Mouse (Mus musculus): Measurements from ENCODE around the gene Ptpdc1.
A peak's percentile ranks its signal among the peaks of the same experiment; 100 is the strongest.

Gene Ptpdc1

DNA sequence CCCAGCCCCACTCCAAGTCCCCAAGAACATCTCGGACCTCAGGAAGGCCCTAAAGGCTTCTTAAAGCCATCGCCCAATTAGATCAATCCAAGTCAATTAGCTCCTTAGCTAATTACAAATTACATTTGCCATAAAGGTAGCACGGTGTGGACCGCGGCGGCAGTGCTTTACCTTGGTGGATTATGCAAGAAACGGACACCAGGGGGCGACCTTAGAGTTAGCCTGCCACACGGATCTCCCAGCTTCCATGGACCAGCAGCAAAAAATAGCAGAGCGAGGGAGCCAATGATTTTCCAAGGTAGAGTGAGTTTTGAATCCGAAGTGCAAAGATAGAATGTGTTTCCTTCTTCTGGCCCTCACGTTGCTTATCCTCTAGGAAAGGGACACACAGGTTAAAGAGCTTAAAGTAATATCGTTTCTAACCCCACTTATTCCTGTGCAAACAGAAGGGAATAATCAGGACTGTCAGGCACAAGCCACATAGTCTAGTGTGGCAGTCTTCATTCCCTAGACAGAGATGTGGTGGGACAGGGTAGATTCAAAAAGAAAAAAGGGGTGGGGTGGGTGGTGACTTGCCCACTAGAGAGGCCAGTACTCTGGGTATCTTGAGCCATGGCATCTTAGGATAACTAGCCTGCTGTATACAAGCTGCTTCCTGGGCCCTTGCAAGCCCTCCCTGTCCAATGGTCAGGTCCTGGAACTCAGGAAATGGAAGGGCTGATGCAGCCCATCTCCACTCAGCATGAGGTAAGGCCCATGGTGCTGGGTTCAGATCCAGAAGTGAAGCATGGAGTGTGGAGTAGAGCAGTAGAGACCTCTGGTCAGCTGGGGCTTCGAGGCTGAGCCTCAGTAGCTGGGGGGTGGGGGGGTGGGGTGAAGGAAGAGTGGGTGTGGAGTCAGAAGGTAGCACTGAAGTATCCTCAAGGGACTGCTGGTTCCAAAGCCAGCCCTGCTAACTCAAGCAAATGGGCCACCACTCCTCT lies 28.6 kb upstream of the Ptpdc1 start:
- DNase-seq, result peak; percentile 84

DNA sequence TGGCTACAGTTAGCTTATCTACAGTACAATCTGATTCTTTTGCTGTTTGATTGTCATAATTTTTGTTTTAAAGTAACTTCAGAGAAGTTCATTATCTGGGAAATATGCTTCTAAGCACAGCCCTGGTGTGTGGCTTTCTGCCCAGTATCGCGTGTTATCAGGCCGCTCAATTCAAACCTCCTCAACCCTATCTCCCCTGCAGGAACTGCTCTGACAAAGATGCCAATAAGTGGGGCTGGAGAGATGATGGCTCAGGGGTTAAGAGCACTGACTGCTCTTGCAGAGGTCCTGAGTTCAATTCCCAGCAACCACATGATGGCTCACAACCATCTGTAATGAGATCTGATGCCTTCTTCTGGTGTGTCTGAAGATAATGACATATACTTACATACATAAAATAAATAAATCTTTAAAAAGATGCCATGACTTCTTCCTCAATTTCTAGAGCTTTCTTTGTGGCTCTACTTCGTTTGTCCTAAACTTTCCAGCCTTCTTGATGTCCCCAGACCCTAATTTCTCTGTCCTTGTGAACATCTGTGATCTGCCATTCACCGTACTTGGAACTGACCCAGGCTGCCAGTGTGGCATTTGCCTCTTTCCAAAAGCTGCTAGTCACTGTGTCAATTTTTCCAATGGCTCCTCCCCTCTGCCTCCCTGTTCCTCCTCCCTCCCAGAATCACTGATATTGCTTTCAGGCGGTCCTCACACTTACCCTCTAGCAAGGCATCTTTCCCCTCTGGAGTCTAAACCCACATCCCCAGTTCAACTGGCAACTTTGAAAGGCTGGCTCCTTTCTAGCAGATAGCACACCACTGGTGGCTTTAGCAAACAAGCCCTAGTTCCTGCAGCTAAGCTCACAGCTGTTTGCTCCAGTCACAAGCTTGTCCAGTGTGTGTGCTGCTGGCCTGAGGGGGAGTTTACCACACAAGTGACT lies 25.9 kb upstream of the Ptpdc1 start:
- no peak for DNase-seq

DNA sequence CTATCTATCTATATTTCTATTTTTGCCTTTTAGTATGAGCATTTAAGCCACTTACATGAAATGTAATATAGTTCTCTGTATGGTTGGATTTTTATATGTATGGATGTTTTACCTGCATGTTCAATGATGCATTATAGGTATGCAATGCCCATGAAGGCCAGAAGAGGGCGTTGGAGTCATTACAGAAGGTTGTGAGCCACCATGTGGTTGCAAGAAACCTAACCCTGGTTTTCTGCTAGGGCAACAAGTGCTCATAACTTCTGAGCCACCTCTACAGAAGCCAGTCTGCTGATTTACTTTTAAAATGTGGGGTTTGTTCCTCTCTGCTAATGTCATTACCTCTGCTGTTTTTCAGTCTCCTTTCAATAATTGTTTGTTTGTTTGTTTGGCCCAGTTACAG lies 25.2 kb upstream of the Ptpdc1 start:
- DNase-seq, result peak; percentile 59

DNA sequence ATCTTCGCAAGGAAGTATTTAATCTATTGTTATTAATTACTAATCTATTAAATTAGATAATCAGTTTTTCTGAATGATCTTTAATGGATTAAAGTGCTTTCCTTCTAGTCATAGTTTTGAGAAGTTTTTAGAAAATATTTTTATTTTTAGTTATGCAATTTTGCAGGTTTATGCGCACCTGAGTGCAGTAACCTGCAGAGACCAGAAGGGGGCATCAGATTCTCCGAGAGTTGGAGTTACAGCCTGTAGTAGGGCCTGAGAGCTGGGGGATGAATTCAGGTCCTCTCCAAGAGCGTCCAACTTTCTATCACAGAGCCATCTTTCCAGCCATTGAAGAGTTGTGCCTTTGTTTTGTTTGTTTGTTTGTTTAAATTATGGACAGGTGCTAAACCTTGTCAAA lies 21.2 kb upstream of the Ptpdc1 start:
- DNase-seq, result no peak

DNA sequence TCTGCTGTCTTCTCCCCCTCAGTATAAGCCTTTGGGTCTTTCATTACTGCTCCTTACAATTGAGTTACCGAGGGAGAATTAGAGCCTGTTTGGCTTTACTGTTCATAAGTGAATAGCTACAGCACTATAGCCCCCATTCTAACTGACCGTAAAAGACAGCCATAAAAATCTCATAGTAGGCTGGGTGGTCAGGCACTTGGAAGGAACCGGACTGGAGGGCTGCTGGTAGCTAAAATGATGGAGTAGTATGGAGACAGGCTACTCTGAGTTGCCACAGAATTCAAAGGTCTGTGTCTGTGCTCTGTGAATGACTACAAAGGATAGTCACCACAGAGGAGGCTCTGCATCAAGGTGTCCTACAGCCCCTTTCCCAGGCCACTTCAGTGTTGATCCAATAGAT lies 18.5 kb upstream of the Ptpdc1 start:
- no peak for DNase-seq

DNA sequence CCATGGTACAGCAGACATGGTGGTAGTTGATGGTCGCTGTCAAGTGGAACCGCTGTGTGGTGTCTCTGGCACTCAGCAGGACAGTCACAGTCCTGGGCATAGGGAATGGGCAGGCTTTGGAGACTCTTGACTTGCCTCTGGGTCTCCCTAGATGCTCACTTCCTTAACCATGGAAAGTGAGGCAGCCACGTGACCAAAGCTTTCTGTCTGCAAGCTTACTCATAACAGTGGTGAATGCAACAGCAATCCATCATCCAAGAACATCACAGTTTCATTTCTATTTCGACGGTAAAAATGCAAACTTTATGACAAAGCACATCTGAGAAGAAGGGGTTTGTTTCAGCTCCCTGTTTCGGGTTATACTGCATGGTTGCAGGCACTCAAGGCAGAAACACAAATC lies 17.6 kb upstream of the Ptpdc1 start:
- no peak for DNase-seq

DNA sequence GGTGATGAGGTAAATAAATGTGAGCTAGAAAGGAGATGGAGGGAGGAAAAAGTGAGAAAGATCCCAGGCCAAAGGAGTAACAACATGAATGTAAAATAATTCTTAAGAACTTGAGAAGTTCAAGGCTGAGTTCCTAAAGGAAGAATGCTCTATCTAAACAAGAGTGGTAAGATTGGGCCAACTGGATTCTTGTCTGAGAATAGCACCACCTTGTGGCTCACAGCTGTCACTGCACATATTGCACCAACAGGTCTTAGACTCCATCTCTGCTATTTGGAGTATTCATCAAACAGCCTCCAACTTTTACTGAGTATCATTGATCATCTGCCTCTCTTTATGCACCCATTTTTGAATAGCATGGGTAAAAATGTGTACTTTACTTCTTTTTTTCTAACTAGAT lies 14.1 kb upstream of the Ptpdc1 start:
- DNase-seq, result peak; percentile 54

DNA sequence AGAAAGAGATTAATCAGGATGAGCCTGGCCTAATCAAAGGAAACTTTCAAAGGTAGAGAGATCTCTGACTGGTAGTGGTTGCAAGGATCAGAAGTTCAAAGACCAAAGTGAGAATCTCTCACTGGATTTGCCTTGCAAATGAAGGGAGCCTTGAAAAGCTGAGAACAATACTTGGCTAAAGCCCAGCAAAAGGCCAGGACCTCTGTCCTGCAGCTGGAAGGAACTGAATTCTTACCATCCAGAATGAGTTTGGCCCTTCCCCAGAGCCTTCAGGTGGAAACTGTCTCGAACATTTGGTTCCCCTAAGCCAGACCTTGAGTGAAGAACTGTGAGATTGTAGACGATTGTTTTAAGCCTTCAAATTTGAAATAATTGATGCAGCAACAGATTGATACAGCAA lies 12.2 kb upstream of the Ptpdc1 start:
- DNase-seq, result no peak

DNA sequence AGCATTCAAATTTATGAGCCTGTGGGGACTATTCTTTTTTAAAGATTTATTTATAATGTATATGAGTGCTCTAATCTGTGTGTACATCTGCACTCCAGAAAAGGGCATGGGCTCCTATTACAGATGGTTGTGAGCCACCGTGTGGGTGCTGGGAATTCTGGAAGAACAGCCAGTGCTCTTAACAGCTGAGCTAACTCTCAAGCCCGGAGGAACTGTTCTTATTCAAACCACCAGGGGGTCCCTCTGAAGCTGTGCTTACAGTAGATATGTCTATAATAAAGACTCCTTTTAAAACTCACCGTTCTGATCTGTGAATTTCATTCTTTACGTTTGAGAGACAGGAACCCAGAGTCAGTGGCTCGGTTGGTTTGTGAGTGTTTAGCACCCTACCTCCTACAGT lies 6.2 kb upstream of the Ptpdc1 start:
- DNase-seq, result no peak

DNA sequence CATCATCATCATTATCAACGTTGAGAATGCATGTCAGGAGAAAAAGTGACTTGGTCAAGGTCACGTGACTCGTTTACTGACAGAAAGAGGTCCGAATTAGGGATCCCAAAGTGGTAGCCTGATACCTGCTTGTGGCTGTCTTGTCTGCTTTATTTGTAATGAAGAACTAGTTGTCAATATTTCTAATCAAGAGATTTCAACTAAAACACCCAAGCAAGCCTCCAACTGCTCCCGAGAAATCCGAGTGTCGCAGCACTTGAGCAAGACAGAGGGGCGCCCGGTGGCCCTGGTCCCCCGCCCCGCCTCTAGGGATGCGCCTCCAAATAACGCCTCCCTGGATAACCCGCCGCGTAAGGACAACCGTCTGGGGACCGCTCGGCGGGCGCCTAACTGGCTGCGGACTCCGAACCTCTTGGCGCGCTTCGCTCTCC lies 481 bp downstream of the Ptpdc1 start:
- DNase-seq, result no peak

DNA sequence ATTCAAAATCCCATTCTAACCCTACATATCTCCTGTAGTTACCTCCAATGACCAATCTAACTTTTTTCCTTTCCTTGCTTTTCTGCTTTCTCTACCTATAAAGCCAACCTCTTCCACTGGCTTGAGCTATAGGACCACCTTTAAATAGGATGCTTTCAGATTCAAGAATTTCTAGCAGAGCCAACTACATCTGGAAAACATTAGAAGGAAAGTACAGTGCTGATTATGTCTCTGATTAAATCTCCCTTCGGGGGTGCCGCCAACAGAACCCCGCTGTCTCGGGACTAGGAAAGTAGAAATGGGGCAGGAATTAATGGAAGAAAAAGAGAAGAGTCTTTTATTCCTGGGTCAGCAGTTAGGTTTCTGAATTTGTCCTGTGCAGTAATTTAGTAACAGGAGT lies 6.6 kb downstream of the Ptpdc1 start:
- DNase-seq, result no peak

DNA sequence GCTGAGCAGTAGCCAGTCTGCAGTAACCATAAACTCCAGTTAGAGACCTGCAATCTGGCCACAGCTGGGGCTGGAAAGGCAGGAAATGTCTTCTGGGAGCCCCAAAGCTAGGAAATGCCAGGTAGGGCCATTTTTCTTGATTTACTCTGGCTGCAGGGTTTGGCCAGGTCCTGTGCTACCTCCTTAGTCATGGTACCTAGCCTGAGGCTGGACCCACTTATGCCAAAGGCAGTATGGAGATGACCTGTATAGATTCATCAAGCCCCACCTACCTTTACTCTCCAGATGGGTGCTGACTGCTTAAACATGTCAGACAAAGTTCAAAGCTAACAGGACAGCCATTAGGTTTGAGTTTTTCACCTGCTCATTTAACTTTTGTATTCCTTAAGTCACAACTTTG lies 7.7 kb downstream of the Ptpdc1 start:
- DNase-seq, result no peak

DNA sequence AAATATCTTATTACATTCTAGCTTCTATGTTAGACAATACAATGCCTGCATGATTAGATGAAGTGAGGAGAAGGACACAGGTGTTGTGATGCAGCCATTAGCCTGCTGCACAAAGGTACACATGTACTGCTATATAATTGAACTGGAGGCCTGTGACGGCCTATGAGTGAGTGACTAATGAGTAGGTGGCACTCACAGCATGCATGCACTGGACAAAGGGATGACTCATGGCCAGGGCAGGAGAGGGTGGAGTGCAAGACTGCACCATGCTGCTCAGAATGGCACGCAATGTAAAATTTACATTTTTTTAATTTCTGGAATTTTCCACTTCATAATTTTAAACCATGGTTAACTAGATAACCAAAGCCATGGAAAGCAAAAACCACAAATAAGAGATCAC lies 10.9 kb downstream of the Ptpdc1 start:
- DNase-seq, result no peak

DNA sequence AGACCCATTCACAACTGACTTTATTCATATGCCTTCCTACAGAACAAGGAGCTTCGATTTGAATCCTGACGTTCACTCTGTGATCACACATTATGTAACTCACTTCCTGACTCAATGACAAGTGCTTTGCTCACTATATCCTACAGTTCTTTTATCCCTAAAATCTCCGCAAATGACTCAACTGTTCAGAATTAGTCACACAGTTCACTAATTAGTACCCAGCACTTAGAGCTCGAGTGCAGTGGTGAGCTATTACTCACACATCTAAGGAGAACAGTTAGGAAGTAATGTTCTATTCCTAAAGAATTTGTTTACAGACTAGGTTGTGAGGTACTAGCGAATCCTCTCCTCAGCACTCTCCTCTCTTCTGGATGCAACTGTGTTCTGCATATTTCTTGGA lies 16.4 kb downstream of the Ptpdc1 start:
- no peak for DNase-seq

DNA sequence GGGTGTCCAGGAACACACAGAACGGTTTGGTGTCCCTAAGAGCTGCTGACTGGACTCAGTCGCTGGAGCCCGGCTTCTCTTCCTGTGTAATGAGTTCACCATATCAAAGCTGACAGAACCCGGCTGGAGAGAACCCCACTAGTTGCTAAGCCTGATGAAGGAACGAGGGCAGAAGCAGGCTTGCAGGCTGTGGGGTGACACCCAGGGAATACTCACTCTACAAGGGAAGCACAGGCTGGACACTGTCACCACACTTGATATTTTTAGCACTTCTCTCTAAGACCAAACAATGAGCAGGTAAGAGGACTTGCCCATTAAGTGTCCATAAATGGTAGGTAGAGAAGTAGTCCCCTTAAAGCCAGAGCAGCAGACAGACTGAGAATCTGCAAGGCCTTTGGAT lies 20.9 kb downstream of the Ptpdc1 start:
- DNase-seq, result no peak

DNA sequence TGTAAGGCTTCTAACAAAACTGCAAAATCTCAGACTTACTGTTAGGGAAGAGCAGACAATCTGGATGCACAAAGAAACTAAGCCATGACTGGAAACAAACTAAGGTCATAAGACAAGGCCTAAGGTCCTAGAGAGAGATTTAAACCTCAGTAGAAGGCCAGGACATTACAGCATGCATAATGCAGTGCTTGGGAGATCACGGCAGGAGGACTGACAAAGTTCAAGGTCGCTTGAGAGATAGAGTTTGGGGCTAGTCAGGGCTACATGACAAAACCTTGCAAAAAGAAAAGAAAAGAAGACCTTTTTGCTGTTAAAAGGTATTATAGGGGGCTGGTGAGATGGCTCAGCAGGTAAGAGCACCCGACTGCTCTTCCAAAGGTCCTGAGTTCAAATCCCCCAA lies 22.2 kb downstream of the Ptpdc1 start:
- no peak for DNase-seq

DNA sequence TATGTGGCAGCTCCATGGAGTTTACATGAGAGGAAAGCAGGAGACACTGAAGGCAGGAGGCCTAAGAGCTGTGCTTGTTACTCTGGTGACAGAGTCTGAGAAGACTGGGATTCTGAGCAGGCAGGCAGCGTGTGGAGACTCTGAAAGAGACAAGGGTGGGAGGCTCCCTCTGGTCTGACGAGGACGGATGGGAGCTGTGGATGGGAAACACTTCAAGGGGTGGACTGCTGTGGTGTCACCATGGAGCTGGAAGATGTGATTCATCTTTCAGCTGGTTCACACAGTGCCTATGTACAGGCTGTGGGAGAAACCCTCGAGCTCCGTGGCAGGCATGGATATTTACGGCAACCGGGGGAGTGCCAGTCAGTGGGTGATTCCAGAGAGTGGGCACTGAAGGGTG lies 30.9 kb downstream of the Ptpdc1 start:
- DNase-seq, result no peak

DNA sequence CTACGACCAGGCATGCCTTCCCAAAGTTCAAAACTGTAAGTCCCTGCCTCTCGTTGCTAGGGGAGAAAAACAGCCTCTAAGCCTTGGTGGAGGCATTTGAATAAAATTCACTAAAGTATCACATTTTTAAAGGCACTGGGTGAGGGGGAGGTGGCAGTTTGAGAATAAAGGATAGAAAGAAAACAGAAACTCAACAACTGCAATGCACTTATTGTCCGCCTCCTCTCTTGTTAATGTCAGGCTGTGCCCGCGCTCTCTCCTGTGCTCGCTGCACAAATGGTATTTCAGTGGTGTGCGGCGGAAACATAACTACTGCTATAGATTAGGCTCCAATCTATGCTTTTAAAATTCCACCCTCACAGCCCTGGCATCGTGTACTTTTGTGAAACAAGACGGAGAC lies 31.4 kb downstream of the Ptpdc1 start:
- no peak for DNase-seq

DNA sequence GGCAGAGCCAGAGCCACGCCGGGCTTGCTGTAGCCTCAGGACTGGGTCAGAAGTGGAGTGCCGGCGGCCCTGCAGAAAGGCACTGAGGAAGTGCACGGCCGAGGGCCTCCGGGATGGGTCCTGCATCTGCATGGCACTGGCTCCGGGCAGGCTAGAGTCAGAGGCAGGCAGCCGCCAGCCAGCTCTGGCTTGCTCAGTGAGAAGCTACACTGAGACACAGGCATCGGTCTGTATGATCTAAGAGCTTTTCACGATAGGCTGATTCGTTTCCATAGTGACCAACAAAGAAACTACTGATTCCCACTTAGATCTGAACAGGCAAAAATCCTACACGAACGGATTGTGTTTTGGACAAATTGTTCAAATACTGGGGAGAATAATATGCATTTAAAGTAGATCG lies 32.3 kb downstream of the Ptpdc1 start:
- DNase-seq, result no peak

DNA sequence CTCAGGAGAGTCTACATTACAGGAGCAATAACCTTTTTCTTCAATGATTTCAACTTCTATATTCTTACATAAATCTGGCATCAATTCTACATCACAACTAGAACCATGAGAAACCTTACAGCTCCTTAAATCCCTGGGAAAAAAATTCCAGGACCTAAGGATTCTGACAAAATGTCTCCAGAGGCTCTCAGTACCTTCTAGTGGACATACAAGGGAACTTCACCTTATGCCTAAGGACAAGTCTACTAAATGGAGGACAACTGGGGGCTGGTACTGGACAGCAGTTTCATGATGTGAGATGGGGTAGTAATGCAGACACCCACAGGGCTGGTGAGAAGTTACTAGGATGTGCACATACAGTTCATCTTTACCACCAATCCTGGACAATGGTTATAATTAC lies 34.7 kb downstream of the Ptpdc1 start:
- no peak for DNase-seq

DNA sequence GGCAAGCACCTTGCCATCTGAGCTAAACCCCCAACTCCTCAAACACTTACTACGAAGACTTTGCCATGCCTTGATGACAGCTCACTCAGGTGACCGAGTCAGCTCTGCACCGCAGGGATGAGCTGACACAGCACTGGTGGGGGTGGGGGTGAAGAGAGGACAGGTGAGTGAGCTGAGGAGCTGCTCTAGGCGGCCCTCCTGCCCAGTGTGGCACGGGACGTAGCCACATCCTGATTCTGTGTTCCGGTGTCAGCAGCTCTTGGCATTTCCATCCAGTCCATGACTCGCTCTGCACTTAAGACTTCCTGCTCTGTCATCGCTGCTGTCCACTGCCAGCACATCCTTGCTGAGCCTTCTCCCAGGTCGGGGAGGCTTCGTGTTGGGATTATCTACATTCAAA lies 38.1 kb downstream of the Ptpdc1 start:
- no peak for DNase-seq

DNA sequence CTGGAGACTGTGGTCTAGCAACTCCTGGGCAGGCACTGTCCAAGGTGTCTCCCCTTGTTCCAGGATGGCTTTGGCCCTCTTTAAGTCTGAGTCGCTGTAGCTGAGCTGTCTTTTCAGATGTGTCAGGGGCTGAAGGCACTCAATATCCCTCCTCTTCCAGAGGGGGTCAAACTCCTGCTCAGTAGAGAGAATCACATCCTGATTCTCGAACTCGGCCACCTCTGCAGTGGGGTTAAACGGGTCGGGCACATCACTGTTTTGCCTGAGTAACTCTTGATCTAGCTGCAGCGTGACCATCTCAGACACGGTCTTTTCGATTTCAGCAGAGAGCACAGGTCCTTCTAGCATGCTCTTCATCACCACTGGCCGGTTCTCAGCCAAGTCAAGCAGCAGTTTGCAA lies 39.0 kb downstream of the Ptpdc1 start:
- no peak for DNase-seq

DNA sequence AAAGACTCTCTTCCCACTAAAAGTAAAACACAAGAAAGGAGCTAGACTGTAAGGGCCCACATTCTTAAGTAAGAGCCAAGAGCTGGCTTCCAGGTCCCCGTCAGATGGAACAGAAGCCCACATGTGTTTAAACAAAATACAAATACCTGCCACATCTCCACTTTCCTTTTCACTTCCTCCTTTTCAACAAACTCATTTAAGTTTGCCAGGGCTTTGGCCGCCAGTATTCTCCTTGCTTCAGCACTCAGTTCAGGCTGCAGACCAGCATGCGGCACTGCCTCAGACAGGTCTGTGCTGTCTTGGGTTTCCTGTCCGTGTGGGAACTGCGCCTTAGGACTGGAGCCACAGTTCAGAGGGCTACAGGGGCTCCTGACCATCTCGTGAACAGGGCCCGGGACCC lies 39.7 kb downstream of the Ptpdc1 start:
- DNase-seq, result no peak

Data from thymus, postnatal 4 days (tissue).